Mouse (Mus musculus): ENCODE measurements around the gene Trak1.

Gene Trak1

GRCm38 (mm10) chr9:121394882-121395281 is 97.6 kb downstream of the Trak1 start:
- no peak for DNase-seq (ENCODE audit: low spot score in 2 of 2)

DNA sequence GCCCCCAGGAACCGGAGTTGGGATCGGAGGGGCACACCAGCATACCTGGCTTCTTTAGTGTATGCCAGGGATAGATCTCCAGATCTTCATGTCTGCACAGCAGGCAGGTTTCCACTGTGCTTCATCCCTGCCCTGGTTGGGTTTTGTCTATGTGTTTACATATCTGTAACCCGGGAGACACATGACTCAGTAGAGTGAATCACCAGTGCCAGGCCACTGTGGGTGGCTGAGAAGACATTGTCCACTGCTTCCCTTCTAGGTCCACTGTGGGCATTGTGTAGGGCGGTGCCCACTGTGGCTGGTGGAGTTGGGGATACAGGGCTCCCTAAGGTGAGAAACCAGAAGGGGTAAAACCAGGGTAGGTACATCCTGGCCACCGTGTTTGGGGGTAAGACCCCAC is 98.5 kb downstream of the Trak1 start:
- no peak for DNase-seq (ENCODE audit: low spot score in 2 of 2)

GRCm38 (mm10) chr9:121398100-121398760 is 100.9 kb downstream of the Trak1 start:
- no peak for DNase-seq (ENCODE audit: low spot score in 2 of 2)

DNA sequence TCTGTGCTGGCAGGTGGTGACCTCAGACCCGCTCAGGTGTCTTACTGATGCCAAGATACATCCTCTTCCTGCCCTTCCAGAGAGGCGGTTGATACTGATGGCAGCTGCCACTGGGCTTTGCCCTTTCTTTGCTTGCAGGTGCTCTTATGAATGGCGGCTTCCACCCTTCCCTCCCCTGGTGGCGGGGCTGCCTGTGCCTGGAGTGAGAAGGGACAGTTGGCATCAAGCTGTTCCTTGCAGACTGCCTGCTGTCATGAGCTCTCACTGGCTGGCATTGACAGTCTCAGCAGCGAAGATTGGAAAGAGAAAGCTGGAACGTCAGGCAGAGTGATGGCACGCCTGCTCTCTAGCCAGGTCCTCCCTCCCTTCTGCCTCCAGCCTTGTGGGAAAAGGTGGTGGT is 101.5 kb downstream of the Trak1 start:
- DNase-seq (ENCODE audit: low spot score in 2 of 2), result no peak

DNA sequence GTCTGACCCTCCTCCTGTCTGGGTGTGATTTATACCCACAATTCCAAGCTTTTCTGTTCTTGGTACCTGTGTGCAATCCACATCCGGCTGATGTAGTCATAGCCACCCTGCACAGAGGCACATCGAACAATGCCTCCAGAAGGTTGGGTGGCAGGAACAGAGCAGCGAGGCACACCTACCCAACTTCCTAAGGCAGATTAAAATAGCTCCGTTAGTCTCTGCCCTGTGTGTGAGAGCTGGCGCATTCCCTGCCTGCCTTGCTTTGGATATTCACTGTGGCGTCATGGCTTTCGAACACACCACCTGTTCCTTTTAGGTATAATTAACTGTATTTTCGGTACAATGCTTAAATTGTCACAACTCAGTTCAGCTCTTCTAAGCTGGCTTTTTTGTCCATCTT is 103.3 kb downstream of the Trak1 start:
- no peak for DNase-seq (ENCODE audit: low spot score in 2 of 2)

DNA sequence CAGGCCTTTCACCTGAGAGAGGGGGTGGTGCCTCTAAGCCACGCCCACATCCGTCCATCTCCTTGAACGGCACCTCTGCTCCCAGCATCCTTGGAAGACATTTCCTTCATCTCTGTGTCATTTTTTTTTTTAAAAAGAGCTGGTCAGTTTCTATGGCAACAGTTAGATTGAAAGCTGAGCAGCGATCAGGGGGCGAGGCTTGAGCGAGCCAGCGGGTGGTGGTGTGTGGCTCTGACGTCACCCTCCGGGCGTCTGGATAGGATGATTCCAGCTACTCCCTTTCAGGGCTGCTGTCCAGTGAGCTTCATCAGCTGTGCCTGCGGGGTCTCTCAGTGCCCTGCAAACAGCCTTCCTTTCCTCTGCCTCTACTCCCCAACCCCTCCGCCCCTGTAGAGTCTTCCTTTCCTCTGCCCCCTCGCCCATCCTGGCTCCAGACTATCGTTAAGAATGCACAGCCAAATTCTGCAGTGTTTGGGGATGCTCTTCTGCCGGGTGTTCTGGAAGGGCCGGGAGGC is 105.9 kb downstream of the Trak1 start:
- DNase-seq (ENCODE audit: low spot score in 2 of 2), result no peak

DNA sequence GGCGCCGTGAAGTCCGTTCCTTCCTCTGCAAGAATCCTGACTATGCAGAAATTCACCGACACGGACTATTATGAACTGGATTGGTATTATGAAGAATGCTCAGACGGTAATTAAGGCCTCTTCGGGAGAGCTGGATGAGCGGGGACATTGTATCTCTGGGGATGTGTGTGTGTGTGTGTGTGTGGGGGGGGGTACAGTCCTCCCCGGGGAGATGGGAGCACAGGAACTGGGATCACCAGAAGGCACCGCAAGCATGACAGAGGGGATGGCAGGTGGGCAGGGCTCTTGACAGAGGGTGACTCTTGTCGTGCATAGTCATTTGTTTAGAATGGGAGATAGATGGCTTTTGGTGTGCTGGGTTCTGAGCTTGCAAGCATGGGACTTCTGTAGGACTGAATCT is 106.4 kb downstream of the Trak1 start:
- DNase-seq (ENCODE audit: low spot score in 2 of 2), result no peak

DNA sequence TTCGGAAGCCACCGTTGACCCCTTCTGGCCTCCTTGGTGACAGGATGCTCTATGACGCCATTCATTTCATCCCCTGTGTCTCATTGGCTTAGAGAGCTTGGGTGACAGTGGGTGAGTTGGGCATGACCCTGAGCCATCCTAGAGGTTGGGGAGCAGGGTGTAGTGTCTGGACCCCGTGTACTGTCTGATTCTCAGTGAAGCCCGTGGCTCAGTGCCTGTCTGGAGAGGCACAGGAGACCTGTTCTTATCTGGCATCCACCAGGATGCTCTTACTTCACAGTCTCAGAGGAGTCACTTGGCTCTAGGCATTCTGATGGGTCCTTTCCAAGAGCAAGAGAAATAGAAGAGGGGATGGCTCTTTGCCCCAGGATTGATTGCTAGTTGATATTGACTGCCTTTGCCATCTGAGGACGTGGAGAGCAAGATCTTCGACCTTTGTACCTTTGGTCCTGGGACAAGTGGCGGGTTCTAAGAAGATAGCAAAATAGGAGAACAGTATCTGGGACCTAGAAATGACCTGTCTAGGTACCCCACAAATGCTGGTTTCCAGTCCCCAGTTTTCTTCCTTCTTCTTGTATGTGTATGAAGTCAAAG is 107.9 kb downstream of the Trak1 start:
- no peak for DNase-seq (ENCODE audit: low spot score in 2 of 2)

GRCm38 (mm10) chr9:121405792-121406191 is 108.5 kb downstream of the Trak1 start:
- no peak for DNase-seq (ENCODE audit: low spot score in 2 of 2)

DNA sequence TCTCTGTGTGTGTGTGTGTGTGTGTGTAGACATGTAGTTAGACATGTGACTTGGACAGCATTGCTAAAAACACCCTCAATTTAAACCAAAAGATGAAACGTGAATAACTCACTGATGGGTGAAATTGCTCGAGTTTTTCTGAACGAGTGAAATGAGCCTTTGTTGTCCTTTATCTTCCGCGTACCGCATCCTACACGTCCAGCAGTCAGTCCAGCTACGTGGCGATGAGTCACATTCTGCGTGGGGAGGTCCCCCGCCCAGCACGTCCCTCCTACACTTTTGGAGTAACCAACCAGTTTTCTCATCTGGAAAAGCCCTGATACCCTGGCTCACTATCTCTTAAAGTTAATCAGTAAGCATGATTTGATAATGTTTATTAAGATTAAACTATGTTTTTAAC is 116.9 kb downstream of the Trak1 start:
- no peak for DNase-seq (ENCODE audit: low spot score in 2 of 2)

DNA sequence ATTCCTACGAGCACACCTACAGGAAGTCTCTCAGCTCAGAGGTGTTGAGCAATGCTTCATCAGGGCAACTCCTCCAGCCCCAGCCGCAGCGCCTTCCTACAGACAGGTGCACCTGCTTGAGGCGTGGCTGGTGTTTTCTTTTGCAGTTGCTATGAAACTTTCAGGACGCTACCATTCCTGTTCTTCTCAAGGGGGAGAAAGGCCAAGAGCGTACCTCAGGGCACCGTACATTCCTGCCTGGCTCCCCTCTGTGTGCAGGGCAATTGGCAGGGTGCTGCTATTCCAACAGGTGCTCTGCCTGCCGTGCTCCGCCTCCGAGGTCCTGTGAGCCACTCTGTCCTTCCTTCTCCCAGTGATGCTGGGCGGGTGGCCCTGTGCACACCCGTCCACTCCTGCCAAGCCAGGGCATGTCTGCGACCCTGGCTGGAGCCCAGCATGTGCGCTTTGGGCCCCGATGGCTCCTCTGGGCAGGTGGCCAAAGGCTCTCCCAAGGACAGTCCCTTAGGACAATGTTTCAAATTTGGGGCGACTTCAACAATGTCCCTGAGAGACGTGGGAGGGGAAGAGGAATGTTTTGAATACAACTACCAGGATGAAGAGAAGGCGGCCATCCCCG is 118.4 kb downstream of the Trak1 start:
- no peak for DNase-seq (ENCODE audit: low spot score in 2 of 2)

GRCm38 (mm10) chr9:121416460-121416859 is 119.2 kb downstream of the Trak1 start:
- no peak for DNase-seq (ENCODE audit: low spot score in 2 of 2)

GRCm38 (mm10) chr9:121416872-121417637 is 119.8 kb downstream of the Trak1 start:
- no peak for DNase-seq (ENCODE audit: low spot score in 2 of 2)

DNA sequence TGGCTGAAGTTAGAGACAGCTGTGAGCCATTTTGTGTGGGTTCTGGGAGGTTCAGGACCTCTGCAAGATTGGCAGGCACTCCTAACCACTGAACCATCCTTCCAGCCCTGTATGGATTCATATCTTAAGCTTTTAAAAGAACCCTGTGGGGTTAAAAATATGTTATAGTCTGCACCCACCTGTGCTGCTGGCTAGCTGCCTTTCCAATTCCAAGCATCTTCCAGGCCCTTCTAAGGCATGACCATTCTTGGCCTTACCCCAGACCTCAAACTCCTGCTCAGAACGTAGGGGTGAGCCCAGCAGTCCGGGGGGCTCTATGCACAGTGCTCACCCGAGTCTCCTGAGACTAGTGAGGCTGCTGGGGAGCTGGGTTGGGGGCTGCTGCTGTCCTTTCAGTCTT is 121.7 kb downstream of the Trak1 start:
- DNase-seq (ENCODE audit: low spot score in 2 of 2), result no peak

DNA sequence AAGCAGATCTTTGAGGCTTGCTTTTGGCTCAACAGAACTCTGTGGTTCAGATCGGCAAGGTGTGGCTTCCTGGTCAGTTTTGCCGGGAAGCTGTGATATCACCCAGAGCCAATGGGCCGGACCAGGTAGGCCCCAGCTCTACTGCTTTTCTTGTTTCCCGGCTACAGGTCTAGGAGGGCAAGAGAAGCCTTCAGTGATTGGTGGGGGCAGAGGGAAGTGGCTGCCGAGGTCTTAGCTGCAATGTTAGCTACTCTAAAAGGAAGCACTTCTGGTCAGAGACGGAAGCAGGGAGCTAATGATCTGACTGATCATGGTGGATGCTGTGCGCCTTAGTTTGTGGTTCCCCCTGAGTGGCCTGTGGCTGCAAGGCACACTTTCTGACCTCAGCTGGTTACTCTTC is 122.3 kb downstream of the Trak1 start:
- DNase-seq (ENCODE audit: low spot score in 2 of 2), result no peak

- DNase-seq (ENCODE audit: low spot score in 2 of 2), result no peak
Measured at GRCm38 (mm10) chr9:121420817-121421216, 123.5 kb downstream of the Trak1 start.

DNA sequence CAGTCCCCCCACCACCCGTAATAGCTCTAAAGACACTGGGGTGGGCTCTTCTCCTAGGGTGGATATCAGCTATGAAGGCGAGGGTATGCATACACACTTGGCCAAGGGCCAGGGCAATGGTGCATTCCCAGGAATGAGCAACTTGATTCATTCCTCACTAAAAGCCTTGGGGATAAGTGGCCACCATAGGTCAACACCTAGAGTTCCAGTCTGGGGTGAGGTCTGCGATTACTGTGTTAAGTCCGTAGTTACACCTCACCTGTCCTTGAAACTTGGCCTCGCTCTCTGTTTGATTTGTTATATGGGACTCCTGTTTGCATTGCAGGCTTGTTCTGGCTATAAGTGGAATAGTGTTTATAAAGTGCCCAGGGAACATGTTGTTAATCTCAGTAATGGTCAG is 125.1 kb downstream of the Trak1 start:
- DNase-seq (ENCODE audit: low spot score in 2 of 2), result no peak

GRCm38 (mm10) chr9:121423621-121424020 is 126.3 kb downstream of the Trak1 start:
- DNase-seq (ENCODE audit: low spot score in 2 of 2), result no peak

DNA sequence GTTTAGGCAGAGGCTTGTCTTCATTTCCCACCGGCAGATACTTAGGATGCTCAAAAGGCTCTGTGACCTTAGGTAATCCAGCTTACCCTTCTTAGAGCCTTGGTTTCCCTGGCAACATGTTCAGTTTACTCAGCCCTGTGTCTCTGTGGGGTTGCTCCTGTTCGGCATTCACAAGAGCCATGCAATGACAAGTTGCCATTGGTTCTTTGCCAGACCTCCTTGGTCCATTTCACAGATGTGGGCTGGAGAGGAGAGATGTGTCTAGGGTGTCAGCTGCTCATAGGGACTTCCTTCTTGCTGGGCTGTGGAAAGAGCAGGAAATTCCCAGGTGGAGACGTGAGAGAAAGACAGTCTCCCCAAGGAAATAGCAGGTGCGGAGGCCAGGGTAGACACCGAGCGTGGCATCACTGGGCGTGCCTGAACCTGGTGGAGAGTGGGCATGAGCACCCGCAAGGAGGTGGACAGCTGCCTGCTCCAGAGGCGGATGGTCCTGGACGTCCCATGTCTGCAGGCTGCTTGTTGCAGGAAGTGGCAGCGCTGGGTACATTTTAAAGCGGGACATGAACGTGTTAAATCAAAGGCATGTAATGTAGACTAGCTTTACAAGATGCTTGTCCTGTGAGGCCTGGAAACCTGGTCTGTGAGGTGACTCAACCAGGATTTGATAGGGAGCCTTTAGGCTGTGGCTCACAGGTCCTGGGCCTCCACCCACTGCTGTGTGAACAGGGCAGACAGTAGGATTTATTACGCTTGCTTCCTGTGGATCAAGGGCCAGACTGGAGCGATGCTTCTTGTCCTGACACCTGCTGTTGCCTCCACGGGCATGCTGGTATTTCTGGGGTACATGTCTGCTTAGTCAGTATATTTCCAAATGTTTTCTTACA is 127.2 kb downstream of the Trak1 start:
- no peak for DNase-seq (ENCODE audit: low spot score in 2 of 2)

DNA sequence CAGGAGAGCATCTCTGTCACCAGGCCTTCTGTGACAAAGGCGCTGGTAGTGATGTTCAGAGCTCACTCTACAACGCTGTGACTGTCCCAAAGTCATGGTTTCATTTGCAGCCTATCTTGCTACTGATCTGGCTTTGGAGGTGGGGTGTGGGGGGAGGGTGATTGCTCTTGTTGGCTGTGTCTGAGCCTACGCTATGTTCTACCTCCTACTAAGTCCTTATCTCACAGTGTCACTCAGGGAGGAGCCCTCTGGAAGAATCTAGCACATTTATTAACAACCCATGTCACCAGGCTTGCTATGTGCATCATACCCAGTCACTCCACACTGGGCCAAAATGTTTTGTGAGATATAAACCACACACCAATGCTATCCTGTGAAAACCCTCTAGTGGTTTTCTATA is 129.1 kb downstream of the Trak1 start:
- peak; percentile 48 to 76 for DNase-seq (ENCODE audit: low spot score in 2 of 2)

DNA sequence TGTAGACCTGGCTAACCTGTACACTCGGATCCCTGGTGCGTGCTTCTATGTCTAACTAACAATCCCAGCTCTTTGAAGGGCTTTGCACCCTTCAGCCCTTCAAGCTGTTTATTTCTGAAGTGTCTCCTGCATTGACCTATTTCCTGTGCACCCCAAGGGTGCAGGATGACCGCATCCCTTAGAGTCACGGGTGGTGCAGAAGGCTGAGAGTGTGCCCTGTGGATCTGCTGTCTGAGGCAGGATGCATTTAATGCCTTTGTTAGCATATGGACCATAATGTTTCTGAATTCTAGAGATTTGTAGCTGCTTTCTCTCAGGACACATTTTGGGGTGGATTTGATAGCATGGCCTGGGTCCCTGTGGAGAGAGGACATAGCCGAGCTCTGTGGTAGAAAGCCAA is 129.6 kb downstream of the Trak1 start:
- DNase-seq (ENCODE audit: low spot score in 2 of 2), result no peak

Measured in spleen, postnatal 36 days (tissue).